ENCODE assay signal across 13 mouse cellular contexts in the genomic region with DNA sequence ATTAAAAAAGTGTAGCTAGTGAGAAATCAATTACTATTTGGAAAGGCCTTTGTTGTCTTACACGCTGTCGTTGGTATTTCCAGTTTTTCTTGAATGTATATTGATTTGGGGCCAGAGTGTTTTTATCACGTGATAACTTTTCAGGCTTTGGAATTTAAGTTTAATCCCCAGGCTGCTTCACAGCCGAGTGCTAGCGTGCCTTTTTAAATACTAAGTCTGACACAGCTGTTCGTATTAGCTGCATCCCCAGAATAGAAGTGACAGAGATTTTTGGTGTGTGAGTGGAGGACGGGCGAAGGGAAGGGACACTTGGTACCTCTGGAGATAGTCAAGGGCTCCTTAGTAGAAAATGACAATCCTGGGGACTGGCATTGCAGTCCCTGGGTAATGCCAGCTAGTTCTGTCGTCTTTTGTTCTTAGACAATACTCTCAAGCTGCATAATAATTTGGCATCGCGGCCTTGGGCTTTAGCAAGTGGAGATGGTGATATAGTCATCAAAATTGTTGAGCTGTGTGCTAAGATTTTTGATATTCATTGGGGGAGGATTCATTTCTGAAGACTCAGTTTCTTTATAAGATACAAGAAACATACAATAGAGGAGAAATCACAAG. TPM values are rescaled to one million over a fixed set of nuclear protein-coding genes. Genes with fewer than 3 reads are reported as not detected.
DNase-seq lines count a peak whose midpoint lies in the region; ATAC-seq lines count a peak whose summit lies in the region.
"Had no signal": no experiment of that assay in that cellular context is flagged by ENCODE, and none has a peak within 500 bp of the region (broad histone marks: within the 10 kb centered on the region; RNA-seq: fewer than 3 reads in every experiment).

No protein-coding gene starts in this region.

- H3K27me3 ChIP-seq in heart, embryonic 10.5 days (ENCODE audit: insufficient read depth, poor library complexity, severe bottlenecking): no peaks in the 10 kb centered on the region
- no peaks in the 10 kb centered on the region for H3K27me3 ChIP-seq in limb, embryonic 13.5 days
- no peaks in the 10 kb centered on the region for H3K27me3 ChIP-seq in limb, embryonic 10.5 days (ENCODE audit: low read depth, poor library complexity, severe bottlenecking)
- H3K27me3 ChIP-seq in forebrain, embryonic 16.5 days (replicated peaks; ENCODE audit: control insufficient read depth, insufficient read depth, low read length): no peaks in the 10 kb centered on the region
- H3K27me3 ChIP-seq in stomach, embryonic 15.5 days (replicated peaks): no peaks in the 10 kb centered on the region
- H3K27me3 ChIP-seq: limb, embryonic 15.5 days had no signal

- H3K4me1 ChIP-seq in heart, embryonic 10.5 days: peaks cover 81% of the 10 kb centered on the region
- H3K4me1 ChIP-seq in limb, embryonic 13.5 days: peaks cover 81% of the 10 kb centered on the region
- peaks cover 38% of the 10 kb centered on the region for H3K4me1 ChIP-seq in limb, embryonic 10.5 days
- peaks cover 32% of the 10 kb centered on the region for H3K4me1 ChIP-seq in forebrain, embryonic 16.5 days (replicated peaks; ENCODE audit: control insufficient read depth, insufficient read depth, low read length)
- peaks cover 51% of the 10 kb centered on the region for H3K4me1 ChIP-seq in stomach, embryonic 15.5 days

- no peak for ATAC-seq in limb, embryonic 13.5 days (ENCODE audit: low FRiP score, low read depth)
- no peak for ATAC-seq in forebrain, embryonic 16.5 days
- no peak for ATAC-seq in stomach, embryonic 15.5 days (ENCODE audit: insufficient read depth, low FRiP score, low read depth)
- ATAC-seq: hindbrain, embryonic 16.5 days had no signal

- intact Hi-C loops in left cerebral cortex, postnatal 4 days (cut with DNase I): no loop called here

- H3K4me3 ChIP-seq in heart, embryonic 10.5 days: no peak overlapping the region
- no peak overlapping the region for H3K4me3 ChIP-seq in limb, embryonic 13.5 days
- no peak overlapping the region for H3K4me3 ChIP-seq in limb, embryonic 10.5 days
- no peak overlapping the region for H3K4me3 ChIP-seq in forebrain, embryonic 16.5 days (replicated peaks; ENCODE audit: low read length)
- no peak overlapping the region for H3K4me3 ChIP-seq in stomach, embryonic 15.5 days (replicated peaks)
- H3K4me3 ChIP-seq: left cerebral cortex, adult 2 months; limb, embryonic 15.5 days had no signal

- no peak overlapping the region for H3K9ac ChIP-seq in limb, embryonic 13.5 days
- 0 out of 2 replicates have a peak overlapping the region, but pooled peaks have one; percentile 23 for H3K9ac ChIP-seq in forebrain, embryonic 16.5 days (replicated peaks; ENCODE audit: low read depth, low read length)
- no peak overlapping the region for H3K9ac ChIP-seq in stomach, embryonic 15.5 days
- H3K9ac ChIP-seq: limb, embryonic 15.5 days had no signal

- peak overlapping the region; percentile 25 for H3K4me2 ChIP-seq in limb, embryonic 13.5 days (replicated peaks)
- peak overlapping the region; percentile 22; the same call in 1 of the 2 replicates for H3K4me2 ChIP-seq in forebrain, embryonic 16.5 days (ENCODE audit: low read length)
- H3K4me2 ChIP-seq in stomach, embryonic 15.5 days: peak overlapping the region; percentile 25; the same call in 1 of the 2 replicates
- H3K4me2 ChIP-seq: limb, embryonic 15.5 days had no signal

- H3K9me3 ChIP-seq in heart, embryonic 10.5 days: no peaks in the 10 kb centered on the region
- H3K9me3 ChIP-seq in limb, embryonic 13.5 days: no peaks in the 10 kb centered on the region
- no peaks in the 10 kb centered on the region for H3K9me3 ChIP-seq in limb, embryonic 10.5 days (replicated peaks)
- H3K9me3 ChIP-seq in forebrain, embryonic 16.5 days (ENCODE audit: control insufficient read depth, low read length): no peaks in the 10 kb centered on the region
- H3K9me3 ChIP-seq in stomach, embryonic 15.5 days: no peaks in the 10 kb centered on the region
- H3K9me3 ChIP-seq: limb, embryonic 15.5 days had no signal

- DNase-seq in heart, embryonic 10.5 days (ENCODE audit: low spot score): no peak
- DNase-seq in heart, adult 9 months (ENCODE audit: low spot score in 2 of 2): no peak
- no peak for DNase-seq in limb, embryonic 10.5 days (ENCODE audit: low spot score)
- DNase-seq in left cerebral cortex, postnatal 4 days: no peak
- DNase-seq in lung, postnatal 14 days: no peak
- DNase-seq: cerebellum, adult 8-10 months; lung, adult 18-20 months had no signal

- peak overlapping the region; percentile 22; the same call in 1 of the 2 replicates for H3K27ac ChIP-seq in heart, embryonic 10.5 days
- no peak overlapping the region for H3K27ac ChIP-seq in limb, embryonic 13.5 days
- no peak overlapping the region for H3K27ac ChIP-seq in limb, embryonic 10.5 days
- peak overlapping the region; percentile 49 for H3K27ac ChIP-seq in forebrain, embryonic 16.5 days (ENCODE audit: low read length)
- H3K27ac ChIP-seq in stomach, embryonic 15.5 days: peak overlapping the region; percentile 49
- H3K27ac ChIP-seq: left cerebral cortex, adult 2 months; limb, embryonic 15.5 days had no signal

- 67% methylated on average over 11 of the region's 11 CpGs for WGBS in heart, embryonic 10.5 days
- WGBS in limb, embryonic 13.5 days: 61% methylated on average over 11 of the region's 11 CpGs
- 89% methylated on average over 11 of the region's 11 CpGs for WGBS in limb, embryonic 10.5 days
- WGBS in forebrain, embryonic 16.5 days: 30% methylated on average over 11 of the region's 11 CpGs
- WGBS in stomach, embryonic 15.5 days: 47% methylated on average over 11 of the region's 11 CpGs

- no peaks in the 10 kb centered on the region for H3K36me3 ChIP-seq in heart, embryonic 10.5 days
- no peaks in the 10 kb centered on the region for H3K36me3 ChIP-seq in limb, embryonic 13.5 days
- H3K36me3 ChIP-seq in limb, embryonic 10.5 days: no peaks in the 10 kb centered on the region
- H3K36me3 ChIP-seq in forebrain, embryonic 16.5 days (ENCODE audit: control insufficient read depth, insufficient read depth): no peaks in the 10 kb centered on the region
- H3K36me3 ChIP-seq in stomach, embryonic 15.5 days: no peaks in the 10 kb centered on the region
- H3K36me3 ChIP-seq: limb, embryonic 15.5 days had no signal

RNA-seq across cellular contexts. Expression of a gene that starts 11.7 kb away (rescaled TPM):
- 35.7 and 37.0 TPM in 2 replicates for polyA plus RNA-seq in heart, embryonic 10.5 days (2016; fragmentation: Nextera tagmentation; extraction: Ambion mirVana)
- polyA plus RNA-seq in limb, embryonic 13.5 days (2015; fragmentation: Nextera tagmentation; extraction: Ambion mirVana): 55.1 and 56.0 TPM in 2 replicates
- 42.5 and 49.6 TPM in 2 replicates for polyA plus RNA-seq in limb, embryonic 10.5 days (2016; fragmentation: Nextera tagmentation; extraction: Ambion mirVana)
- polyA plus RNA-seq in forebrain, embryonic 16.5 days (2015; fragmentation: Nextera tagmentation; extraction: Ambion mirVana): 70.8 and 78.2 TPM in 2 replicates
- 40.3 and 42.6 TPM in 2 replicates for polyA plus RNA-seq in stomach, embryonic 15.5 days (2015; fragmentation: Nextera tagmentation; extraction: Ambion mirVana)
- 10 to 100 TPM; 58.4 to 62.0 TPM for total RNA-seq in left cerebral cortex, postnatal 4 days (2021)

Comparison
In these comparisons a context has a peak if more than half of its experiments do, and no peak if none do; other contexts are left out.
1. H3K27ac ChIP-seq: peak in heart, embryonic 10.5 days (single experiment), forebrain, embryonic 16.5 days (single experiment) and stomach, embryonic 15.5 days (single experiment); none in limb, embryonic 13.5 days (single experiment) and limb, embryonic 10.5 days (single experiment).
2. Peak in every context shown above with its lines, with median percentiles within 50 percentile points of each other: H3K4me2 ChIP-seq.